Mouse (Mus musculus) spleen, postnatal 14 days (tissue): ENCODE measurements around the gene Sparc.
"Not testable (repeated sequence)": the region's sequence is repeated elsewhere in the genome, so short reads cannot be mapped to it uniquely, and the experiment has no call there.

Experiments
- DNase-seq, 2 experiments: peaks; one replicate each; pipeline ENCODE4 v3.0.0; 2021 to 2022; ENCODE audit warnings: low spot score in 2 of 2

The Sparc gene

GRCm38 (mm10) chr11:55438031-55438430 lies 15.0 kb upstream of the Sparc start:
- no peak for DNase-seq

- no peak for DNase-seq
Observed at GRCm38 (mm10) chr11:55436089-55436488, 13.1 kb upstream of the Sparc start.

GRCm38 (mm10) chr11:55432981-55433380 lies 10.0 kb upstream of the Sparc start:
- DNase-seq: no peak

- DNase-seq: no peak
Observed at GRCm38 (mm10) chr11:55429973-55430372, 7.0 kb upstream of the Sparc start.

- no peak for DNase-seq
Observed at GRCm38 (mm10) chr11:55428186-55429012, 5.4 kb upstream of the Sparc start.

GRCm38 (mm10) chr11:55424746-55425360 lies 1.9 kb upstream of the Sparc start:
- DNase-seq: no peak

- DNase-seq: no peak
Observed at GRCm38 (mm10) chr11:55423756-55424155, 773 bp upstream of the Sparc start.

- DNase-seq: no peak
Observed at GRCm38 (mm10) chr11:55419678-55420307, 3.2 kb downstream of the Sparc start.

GRCm38 (mm10) chr11:55419296-55419677 lies 3.7 kb downstream of the Sparc start:
- no peak for DNase-seq

- no peak for DNase-seq
Observed at GRCm38 (mm10) chr11:55418704-55419061, 4.3 kb downstream of the Sparc start.

GRCm38 (mm10) chr11:55417898-55418703 lies 4.9 kb downstream of the Sparc start:
- DNase-seq: no peak

- DNase-seq: no peak
Observed at GRCm38 (mm10) chr11:55416609-55417265, 6.2 kb downstream of the Sparc start.

- not testable (repeated sequence) for DNase-seq
Observed at GRCm38 (mm10) chr11:55415731-55416130, 7.3 kb downstream of the Sparc start.

- no peak for DNase-seq
Observed at GRCm38 (mm10) chr11:55415036-55415704, 7.8 kb downstream of the Sparc start.

- no peak for DNase-seq
Observed at GRCm38 (mm10) chr11:55414314-55414713, 8.7 kb downstream of the Sparc start.

- DNase-seq: no peak
Observed at GRCm38 (mm10) chr11:55413416-55413796, 9.6 kb downstream of the Sparc start.

- no peak for DNase-seq
Observed at GRCm38 (mm10) chr11:55412680-55413415, 10.1 kb downstream of the Sparc start.

- no peak for DNase-seq
Observed at GRCm38 (mm10) chr11:55412034-55412433, 10.9 kb downstream of the Sparc start.

GRCm38 (mm10) chr11:55410502-55410901 lies 12.5 kb downstream of the Sparc start:
- no peak for DNase-seq

GRCm38 (mm10) chr11:55410005-55410404 lies 13.0 kb downstream of the Sparc start:
- no peak for DNase-seq
